Mouse (Mus musculus): ENCODE data around the gene Mpst.

GRCm38 (mm10) chr15:78378556-78378955, 27.7 kb upstream of the Mpst start:
- TF ChIP-seq CTCF (IDR thresholded peaks at IDR 0.05; ENCODE audit: low read depth, low read length) (no peak), POLR2A (IDR thresholded peaks at IDR 0.05; ENCODE audit: borderline replicate concordance, low read depth, low read length) (no peak)

Data from bone marrow macrophage, adult 2 months (primary cell).